Mouse (Mus musculus) brain, embryonic 18.5 days (tissue): Measurements from ENCODE around the gene Dnah11.
A peak's percentile ranks its signal among the peaks of the same experiment; 100 is the strongest.
"Not testable (repeated sequence)": the region's sequence is repeated elsewhere in the genome, so short reads cannot be mapped to it uniquely, and the experiment has no call there.

Experiments used
- DNase-seq: peaks from one replicate; pipeline ENCODE4 v3.0.0-alpha.2; 2012; ENCODE audit warnings: low read depth, low spot score

Gene Dnah11

DNA sequence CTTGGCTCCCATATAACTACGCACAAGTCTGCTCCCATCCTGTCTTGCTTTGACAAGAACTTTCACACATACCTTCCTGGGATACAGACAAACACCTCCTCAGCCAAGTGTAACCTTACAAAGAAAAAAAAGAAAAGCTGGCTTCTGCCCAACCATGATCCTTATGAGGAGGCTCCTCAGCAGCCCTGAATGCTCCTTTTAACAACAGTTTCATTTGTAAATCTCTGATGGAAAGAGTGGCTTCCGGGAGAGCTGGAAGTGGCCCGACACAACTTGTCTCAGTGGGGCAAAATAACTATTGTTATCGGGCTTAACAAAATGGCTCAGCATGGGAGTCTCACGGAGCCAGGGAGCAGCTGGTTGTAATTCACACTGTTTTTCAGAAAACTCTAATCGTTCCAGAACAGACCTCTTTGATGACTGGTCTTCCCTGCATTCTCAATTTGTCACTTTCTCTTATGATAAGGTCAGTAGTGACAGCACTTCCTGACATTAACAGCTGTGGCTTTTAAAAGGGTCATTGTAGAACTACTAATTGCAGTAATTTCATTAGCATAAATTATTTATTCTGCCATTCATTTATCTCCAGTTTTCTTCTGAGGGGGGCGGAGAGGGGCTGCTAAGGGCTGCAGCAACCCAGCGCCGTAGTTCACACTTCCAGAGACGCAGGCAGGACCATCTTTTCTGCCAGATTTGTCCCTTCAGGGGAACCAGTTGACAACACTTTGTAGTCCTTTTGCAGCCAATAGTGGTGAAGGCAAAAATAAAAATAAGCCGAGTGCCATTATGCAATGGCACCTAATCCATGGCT lies 209.6 kb downstream of the Dnah11 start:
- peak; percentile 56 for DNase-seq

DNA sequence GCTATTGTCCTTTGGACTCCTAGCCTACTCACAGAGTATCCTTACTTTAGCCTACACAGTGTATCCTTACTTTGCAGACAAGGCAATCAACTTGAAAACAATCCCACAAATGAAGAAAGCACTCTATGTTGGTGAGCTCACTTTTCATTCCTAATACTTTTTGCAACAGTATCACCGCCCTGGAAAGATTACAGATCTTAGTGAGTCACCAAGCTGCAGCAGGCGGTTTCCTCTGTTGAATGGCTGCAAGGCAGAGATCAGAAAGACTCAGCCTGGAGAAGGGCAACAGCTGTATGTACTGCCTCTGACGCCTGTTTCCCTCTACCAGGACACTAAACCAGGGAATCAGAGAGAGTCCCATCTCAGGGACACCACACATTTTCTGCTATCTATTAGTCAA lies 218.5 kb downstream of the Dnah11 start:
- no peak for DNase-seq

DNA sequence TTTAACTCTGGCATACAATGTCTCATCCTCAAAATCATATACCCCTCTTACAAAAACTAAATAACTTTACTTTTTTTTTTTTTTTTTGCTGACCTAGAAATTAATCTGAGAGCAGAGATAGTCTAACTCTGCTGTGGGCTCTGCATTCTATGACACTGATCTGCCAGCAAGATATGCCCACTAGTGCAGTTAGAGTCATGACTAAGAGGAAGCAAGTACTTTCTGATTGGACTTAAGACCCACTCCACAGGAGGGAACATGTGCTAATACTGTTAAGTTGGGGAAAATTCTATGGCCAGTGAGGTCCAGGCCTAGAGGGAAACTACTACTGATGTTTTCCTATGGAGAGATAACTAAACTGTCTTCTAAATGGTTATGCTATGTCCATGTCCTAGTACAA lies 225.1 kb downstream of the Dnah11 start:
- DNase-seq = no peak

DNA sequence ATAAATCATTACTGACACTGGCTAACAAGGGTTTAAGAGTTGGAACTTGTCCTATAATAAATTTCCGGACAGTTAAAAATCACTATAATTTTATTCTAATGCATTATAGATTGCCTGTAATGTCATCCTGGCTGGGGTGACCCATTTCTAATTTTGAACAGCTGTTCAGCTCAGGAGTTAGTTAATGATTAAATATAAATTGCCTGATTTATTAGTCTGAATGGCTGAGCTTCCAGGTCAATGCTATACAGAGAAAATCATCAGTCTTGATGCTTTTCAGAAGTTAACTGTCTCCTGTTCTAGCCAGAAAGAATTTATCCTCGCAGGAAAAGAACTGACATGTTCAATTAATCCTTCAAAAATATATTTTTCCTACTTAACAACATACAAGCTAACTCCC lies 236.1 kb downstream of the Dnah11 start:
- no peak for DNase-seq

DNA sequence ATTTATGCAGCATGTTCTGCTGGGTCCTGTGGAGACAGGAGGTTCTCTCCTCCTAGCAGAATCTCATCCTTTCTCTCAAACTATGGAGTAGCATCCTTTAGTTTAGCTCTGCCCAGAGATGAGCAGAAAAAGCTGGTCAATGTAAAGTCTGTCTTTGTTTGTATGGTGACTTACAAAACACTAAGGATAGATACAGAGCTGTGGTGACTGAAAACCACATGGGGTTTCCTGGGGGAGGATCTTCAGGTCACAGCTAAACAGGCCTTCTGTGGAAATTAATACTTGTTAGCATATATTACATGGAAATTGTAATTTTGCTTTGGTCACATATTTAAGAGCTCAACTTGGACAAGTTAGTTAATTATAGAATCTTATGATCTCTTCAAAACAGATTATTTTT lies 239.6 kb downstream of the Dnah11 start:
- no peak for DNase-seq

DNA sequence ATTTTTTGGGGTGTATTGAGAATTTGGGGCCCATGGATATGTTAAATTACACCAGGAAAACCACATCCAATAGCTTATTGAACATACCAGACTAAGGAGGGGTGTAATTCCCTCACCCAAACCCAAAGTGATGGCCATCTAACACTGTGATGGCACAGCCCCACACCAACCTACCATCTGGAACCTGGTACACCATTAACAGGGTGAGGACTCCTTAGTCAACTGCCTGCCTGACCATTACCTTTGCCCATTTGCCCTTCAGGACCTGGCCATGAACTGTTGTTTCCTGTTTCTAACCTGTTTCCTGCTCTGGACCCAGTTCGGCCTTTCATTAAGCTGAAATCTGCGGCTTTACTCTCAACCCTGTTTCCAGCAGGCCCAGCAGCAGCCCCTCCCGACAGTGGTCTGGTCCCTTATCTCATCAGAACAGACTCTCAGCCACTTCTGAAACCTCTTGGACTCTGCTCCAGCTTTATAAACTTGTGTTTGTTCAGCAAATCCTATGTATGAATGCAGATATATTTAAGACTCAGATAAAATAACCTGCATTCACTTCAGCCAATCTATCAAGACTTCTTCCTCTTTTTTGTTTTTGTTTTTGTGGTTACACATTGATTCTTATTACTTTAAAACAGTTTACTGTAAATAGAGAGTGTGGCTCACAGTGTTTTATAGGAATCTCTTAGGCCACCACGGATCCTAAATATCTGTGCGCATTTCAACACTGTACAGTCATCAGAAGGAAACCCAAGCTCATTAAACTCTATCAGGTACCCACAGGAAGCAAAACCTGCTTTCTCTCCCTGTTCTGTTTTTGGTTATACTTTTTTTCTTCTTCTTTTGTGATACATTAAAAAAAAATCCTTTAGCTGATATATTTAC lies 251.8 kb downstream of the Dnah11 start:
- no peak for DNase-seq

DNA sequence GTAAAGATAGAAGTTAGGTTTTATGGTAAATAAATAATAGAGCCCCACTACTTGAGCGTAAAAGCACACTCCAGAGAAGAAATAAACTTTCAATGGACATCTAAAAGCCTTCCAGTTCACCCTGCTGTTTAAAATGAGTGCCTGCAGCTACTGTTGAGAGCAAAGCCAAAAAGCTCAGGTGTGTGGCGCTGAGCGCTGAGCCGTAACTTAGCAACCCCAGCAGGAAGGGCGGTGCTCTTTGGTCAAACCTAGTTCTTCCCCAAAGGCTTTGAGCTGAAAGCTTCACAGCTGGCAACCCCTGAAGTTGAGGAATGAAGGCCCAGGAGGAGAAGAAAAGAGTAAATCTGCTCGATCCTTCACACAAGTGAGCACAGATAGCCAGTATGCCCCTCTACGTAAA lies 256.9 kb downstream of the Dnah11 start:
- DNase-seq = peak; percentile 3

DNA sequence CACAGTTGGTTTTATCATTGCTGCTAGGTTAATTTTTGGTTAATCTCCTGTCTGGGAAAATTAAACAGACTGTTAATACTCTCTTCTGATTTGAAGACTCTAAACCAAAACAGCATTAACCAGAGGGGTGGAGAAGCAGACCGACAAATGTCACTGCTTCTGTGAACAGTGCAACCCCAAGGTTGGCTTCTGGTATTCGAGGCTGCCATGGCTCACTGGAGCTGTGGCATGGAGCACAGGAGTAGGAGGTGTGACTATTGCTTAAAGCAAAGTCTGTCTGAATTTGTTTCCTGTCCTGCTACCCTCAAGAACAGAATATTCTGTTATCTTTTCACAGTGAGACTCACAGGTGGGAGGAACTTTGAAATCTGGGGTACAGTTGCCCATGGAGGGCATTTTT lies 260.6 kb downstream of the Dnah11 start:
- no peak for DNase-seq

DNA sequence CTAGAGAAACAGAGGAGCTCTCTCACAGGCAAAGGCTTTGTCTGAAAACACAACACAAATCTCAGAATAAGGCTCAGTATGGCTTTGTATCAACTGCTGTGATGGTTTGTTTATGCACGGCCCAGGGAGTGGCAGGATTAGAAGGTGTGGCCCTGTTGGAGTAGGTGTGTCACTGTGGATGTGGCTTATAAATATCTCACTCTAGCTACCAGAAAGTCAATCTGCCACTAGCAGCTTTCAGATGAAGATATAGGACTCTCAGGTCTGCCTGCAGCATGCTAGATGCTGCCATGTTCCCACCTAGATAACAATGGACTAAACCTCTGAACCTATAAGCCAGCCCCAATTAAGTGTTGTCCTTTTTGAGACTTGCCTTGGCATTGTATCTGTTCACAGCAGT lies 266.8 kb downstream of the Dnah11 start:
- DNase-seq = no peak

DNA sequence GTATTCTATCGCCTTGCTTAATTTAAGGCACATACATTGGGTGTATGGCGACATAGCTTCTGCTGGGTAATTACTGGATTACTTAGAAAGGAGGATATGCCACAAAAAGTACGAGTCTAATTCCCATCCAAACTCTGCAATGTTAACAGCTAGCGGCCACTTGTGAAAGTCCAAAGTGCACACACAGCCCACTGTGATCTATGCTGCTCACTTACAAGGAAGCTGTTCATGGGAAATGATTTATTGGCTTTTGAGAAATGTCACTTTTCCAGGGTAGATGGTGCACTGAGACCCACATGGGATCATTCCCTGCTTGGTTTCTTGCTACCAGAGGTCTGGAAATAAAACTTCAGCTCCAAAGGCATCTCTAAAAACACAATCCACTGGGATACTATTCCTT lies 269.1 kb downstream of the Dnah11 start:
- DNase-seq = no peak

DNA sequence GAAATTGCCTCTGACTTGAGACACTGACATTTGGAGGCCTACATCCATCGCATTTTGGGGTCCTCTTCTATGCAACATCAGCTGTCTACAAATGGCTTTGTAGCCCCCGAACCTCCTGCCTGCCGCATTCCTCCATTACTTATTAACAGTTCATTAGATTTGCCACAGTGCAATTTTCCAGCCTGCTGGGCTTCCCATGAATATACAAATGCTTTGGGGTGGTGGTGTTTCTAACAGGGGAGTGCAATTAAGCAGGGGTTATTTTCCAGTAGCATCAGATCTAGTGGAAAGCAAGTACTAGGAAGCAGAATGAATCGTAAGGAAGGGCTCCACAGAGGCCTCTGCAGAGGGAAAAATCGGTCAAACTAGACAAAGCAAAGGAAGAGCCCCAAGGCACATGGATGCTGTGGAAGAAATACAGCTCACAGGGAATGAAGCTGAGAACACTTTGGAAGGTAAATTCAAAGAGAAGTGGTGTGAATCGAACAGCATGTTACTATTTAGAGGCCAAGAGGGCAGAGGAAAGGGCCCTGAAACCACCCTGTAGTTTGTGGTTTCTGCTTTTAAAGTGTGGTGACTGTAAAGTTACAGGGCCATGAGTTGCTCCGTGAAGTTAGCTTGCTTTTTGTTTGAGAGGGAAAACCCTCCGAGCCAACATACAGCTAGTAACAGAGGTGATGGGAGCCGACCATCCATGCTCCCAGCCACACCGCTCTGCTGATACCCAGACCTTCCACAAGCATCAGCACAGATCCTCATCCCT lies 282.8 kb downstream of the Dnah11 start:
- no peak for DNase-seq

DNA sequence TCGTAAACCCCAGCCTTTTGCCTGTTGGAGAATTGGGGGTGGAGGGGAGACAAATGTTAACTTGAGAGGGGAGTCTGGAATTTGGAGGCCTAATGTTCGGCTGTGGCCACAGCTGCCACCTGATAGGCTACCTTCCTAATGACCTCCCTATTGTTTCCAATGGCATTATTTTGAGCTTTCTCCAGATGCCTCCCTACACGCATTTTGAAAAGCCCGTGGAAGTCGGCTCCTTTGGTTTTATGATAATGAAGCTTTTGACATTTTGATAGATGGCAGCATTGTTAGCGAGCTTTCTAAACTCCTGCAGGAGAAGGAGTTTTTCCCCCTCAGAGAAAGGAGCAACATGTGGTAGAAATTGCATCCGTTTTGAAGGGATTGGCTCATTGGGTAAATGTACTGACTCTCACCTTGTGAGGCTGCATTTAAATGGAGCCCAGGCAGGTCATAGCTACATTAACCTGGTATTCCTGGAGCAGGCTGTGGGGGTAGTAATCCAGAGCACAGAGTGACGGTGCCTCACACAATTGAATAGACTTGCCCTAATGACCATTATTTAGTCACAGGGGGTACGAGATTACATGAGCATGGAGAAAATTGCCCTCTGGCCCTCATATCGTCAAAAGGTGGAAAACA lies 284.1 kb downstream of the Dnah11 start:
- DNase-seq = no peak

DNA sequence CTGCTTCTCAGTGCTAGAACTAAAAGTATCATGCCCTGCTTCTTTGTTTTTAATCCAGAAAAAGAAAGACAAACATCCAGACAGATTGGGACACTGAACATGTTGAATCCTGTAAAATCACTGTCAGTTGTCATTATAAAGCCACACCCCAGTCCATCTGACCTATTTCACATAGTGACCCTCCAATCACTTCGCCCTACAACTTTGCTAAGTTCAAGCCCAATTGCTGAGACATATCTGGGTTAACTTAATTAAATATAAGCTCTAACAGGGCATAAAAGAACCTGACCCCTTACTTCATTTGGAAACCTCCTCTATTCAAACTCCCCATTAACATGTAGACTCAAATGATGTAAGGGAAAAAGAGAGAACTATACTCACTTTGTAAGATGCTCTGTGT lies 287.4 kb downstream of the Dnah11 start:
- DNase-seq = no peak

DNA sequence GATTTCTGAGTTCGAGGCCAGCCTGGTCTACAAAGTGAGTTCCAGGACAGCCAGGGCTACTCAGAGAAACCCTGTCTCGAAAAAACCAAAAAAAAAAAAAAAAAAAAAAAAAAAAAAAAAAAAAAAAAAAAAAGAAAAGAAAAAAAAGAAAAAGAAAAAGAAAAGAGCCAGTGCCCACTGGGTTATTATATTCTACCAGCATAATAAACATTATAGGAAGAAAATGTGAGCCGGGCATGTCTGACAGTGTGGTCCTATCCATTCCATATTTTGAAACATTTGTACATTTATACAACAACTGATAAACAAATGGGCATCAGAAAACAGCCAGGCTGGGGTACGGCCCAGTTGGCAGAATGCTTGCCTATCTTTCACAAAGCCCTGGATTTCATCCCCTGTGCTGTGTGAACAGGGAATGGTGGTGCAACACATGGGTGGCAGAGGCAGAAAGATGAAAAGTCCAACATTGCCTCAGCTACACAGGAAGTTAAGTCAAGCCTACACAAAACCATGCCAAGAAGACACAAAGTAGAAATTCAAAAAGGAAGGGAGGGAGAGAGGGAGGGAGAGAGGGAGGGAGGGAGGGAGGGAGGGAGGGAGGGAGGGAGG lies 293.5 kb downstream of the Dnah11 start:
- DNase-seq = not testable (repeated sequence)

DNA sequence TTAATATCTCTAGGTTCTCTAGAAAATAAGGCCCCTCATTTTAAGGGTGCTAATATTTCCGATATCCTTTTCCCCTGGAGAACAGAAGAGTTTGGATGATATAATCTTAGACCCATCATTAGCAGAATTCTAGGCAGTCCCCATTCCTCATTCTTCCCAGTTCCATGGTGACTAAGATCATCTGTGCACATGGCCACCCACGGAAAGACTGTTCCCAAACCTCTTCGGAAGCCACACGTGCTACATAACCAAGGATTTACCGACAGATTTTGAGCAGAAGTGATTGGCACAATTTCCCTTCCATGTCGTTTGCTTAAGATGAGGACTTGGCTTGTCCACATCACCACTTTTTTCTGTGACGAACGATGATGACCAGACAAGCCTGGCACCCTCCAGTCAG lies 295.2 kb downstream of the Dnah11 start:
- DNase-seq = no peak

DNA sequence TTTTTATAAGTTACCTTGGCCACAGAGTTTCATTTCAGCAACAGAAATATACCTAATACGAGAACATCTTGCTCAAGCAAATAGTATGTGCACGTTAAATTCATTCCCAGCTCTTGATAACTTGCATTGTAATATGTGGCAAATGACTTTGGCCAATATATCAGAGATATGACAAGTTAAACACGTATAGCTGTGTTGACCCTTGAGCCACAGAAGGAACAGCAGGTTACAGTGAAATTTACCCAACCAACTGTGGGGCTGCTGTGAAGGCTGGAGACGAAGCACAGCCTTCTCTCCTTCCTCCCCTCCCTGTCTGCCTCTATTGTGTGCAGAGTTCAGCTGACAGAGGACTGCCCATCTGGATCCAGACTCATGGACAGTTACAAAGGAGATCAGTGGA lies 297.5 kb downstream of the Dnah11 start:
- DNase-seq = not testable (repeated sequence)

DNA sequence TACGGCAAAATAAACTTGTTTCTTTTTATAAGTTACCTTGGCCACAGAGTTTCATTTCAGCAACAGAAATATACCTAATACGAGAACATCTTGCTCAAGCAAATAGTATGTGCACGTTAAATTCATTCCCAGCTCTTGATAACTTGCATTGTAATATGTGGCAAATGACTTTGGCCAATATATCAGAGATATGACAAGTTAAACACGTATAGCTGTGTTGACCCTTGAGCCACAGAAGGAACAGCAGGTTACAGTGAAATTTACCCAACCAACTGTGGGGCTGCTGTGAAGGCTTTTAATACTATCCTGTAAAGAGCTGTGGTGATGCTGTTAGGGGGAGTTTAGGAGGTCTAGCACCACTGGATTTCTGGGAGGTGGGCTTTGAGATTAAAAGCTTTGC lies 298.0 kb downstream of the Dnah11 start:
- not testable (repeated sequence) for DNase-seq

DNA sequence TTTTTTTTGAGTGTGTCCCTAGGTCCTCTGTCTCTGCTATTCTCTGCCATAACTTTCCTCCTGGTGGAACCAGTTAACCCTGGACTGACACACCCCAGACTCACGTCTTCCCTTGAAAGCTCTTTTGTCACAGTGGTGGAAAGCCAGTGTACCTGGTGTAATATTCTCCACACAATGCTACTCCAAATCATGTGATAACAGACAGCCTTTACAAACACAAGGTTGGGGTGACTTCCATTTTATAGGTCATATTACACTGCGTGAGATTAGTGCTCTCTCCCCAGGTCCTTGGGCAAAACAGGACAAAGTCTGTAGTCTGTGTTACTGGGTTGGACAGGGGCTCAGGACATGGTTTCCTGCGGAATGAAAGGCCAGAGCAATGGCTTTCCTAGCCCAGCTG lies 311.4 kb downstream of the Dnah11 start:
- DNase-seq = no peak

DNA sequence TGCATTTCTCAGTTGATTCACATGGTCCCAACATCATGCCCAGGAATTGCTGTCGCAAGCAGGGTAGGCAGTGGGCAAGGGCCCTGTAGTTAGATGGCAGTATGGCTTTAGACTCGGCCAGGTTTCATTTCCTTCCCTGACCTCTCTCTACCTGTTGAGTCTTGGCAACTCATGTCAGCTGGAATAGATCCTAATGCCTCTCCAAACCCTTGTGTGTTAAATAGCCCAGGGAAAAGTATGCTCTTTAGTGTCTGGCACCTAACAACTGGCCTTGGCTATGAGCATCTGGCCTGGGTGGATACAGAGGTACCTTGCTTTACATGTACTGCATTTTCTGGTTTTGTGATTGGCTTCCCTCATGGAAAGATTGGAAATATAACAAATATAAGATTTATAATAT lies 314.2 kb downstream of the Dnah11 start:
- no peak for DNase-seq

DNA sequence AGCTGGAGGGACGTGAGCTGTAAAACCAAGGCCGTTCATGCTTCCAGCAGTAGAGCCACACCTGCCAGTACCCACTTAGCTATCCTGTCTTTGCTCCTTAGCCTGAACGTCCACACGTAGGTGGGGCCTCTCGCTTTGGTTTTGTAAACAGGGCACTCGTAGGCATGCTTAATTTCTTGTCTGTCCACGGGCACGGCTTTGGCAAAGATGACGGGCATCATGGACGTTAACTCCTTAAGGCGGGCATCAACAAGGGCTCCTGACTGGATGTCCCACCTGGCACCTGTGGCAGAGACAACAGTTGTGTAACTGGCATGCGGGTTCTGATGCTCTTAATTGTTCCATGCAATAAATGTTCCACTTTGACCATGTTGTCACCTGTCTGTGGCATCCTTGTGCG lies 320.5 kb downstream of the Dnah11 start:
- no peak for DNase-seq

DNA sequence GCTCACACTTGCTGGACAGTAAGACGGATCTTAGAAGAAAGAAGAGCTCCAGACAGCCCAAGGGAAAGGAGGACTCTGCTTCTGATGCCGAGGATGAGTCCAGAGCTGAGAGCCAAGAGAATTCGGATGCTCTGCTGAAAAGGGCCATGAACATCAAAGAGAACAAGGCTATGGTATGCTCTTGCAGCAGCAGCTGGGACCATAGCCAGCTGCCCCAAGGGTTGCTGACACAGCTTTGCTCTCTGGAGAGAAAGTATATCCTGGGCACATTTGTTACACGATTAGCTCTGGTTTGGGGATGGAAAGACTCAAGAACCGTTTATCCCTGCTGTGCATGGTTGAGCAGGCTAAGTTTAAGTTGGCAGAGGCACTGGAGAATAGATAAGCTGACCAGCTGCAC lies 326.6 kb downstream of the Dnah11 start:
- no peak for DNase-seq
